Mouse (Mus musculus) right cerebral cortex, postnatal 4 days (tissue): ENCODE results near the gene Serpina11.

Source experiments
- DNase-seq: peaks from one replicate; pipeline ENCODE4 v3.0.0-alpha.2; 2022

Serpina11 gene

GRCm38 (mm10) chr12:103989857-103990256 is at the start of gene Serpina11:
Serpina11 (minus strand) TSS chr12:103989957.
- DNase-seq = no peak

- no peak for DNase-seq
Observed at GRCm38 (mm10) chr12:104038181-104038580, 48.4 kb upstream of the Serpina11 start.

GRCm38 (mm10) chr12:104033752-104034151 is 44.0 kb upstream of the Serpina11 start:
- DNase-seq = no peak

GRCm38 (mm10) chr12:104029986-104030385 is 40.2 kb upstream of the Serpina11 start:
- DNase-seq = no peak

- DNase-seq = no peak
Observed at GRCm38 (mm10) chr12:104015280-104015679, 25.5 kb upstream of the Serpina11 start.

- no peak for DNase-seq
Observed at GRCm38 (mm10) chr12:104013620-104014019, 23.9 kb upstream of the Serpina11 start, which contains the start of gene Serpina9. Serpina9 (minus strand) TSS chr12:104013755.

- no peak for DNase-seq
Observed at GRCm38 (mm10) chr12:104004689-104005088, 14.9 kb upstream of the Serpina11 start.

GRCm38 (mm10) chr12:104003238-104003612 is 13.5 kb upstream of the Serpina11 start:
- DNase-seq = no peak

GRCm38 (mm10) chr12:104002569-104003237 is 12.9 kb upstream of the Serpina11 start:
- no peak for DNase-seq

- DNase-seq = no peak
Observed at GRCm38 (mm10) chr12:104000594-104000993, 10.8 kb upstream of the Serpina11 start.

- no peak for DNase-seq
Observed at GRCm38 (mm10) chr12:103999611-104000010, 9.9 kb upstream of the Serpina11 start.

GRCm38 (mm10) chr12:103996513-103996912 is 6.8 kb upstream of the Serpina11 start:
- DNase-seq = no peak

GRCm38 (mm10) chr12:103995292-103996072 is 5.7 kb upstream of the Serpina11 start:
- peak; percentile 80 for DNase-seq

- no peak for DNase-seq
Observed at GRCm38 (mm10) chr12:103992945-103993344, 3.2 kb upstream of the Serpina11 start.

GRCm38 (mm10) chr12:103989514-103989767 is 316 bp downstream of the Serpina11 start:
- DNase-seq = no peak

GRCm38 (mm10) chr12:103988754-103989513 is 823 bp downstream of the Serpina11 start:
- no peak for DNase-seq

- no peak for DNase-seq
Observed at GRCm38 (mm10) chr12:103985868-103986267, 3.9 kb downstream of the Serpina11 start.

- DNase-seq = peak; percentile 81
Observed at GRCm38 (mm10) chr12:103984935-103985334, 4.8 kb downstream of the Serpina11 start.

- DNase-seq = no peak
Observed at GRCm38 (mm10) chr12:103981646-103982360, 8.0 kb downstream of the Serpina11 start.

- no peak for DNase-seq
Observed at GRCm38 (mm10) chr12:103978294-103978693, 11.5 kb downstream of the Serpina11 start.

GRCm38 (mm10) chr12:103977846-103978245 is 11.9 kb downstream of the Serpina11 start:
- no peak for DNase-seq

GRCm38 (mm10) chr12:103977060-103977459 is 12.7 kb downstream of the Serpina11 start:
- DNase-seq = no peak

- no peak for DNase-seq
Observed at GRCm38 (mm10) chr12:103971080-103971479, 18.7 kb downstream of the Serpina11 start.
